Mouse (Mus musculus) frontal cortex, adult (tissue): ENCODE data around the gene Nyap1.
A peak's percentile ranks its signal among the peaks of the same experiment; 100 is the strongest.

Experiments
- ATAC-seq: cut with Nextera tagmentation; 2 replicates; pipeline ENCODE4 v1.9.2; 2017; ENCODE audit warnings: mild to moderate bottlenecking, moderate library complexity, mixed read lengths; ENCODE audit not compliant: low TSS enrichment

The Nyap1 gene

GRCm38 (mm10) chr5:137699080-137699479 is 42.3 kb downstream of the Nyap1 start:
- no peak for ATAC-seq

- ATAC-seq = no peak
Observed at GRCm38 (mm10) chr5:137695930-137696329, 45.5 kb downstream of the Nyap1 start.

- ATAC-seq = no peak
Observed at GRCm38 (mm10) chr5:137694796-137695195, 46.6 kb downstream of the Nyap1 start.

- no peak for ATAC-seq
Observed at GRCm38 (mm10) chr5:137691881-137692280, 49.5 kb downstream of the Nyap1 start.

- ATAC-seq = no peak
Observed at GRCm38 (mm10) chr5:137690531-137690930, 50.9 kb downstream of the Nyap1 start.

- ATAC-seq = no peak
Observed at GRCm38 (mm10) chr5:137689974-137690373, 51.4 kb downstream of the Nyap1 start.

GRCm38 (mm10) chr5:137686127-137686790 is 55.1 kb downstream of the Nyap1 start:
- ATAC-seq = no peak

GRCm38 (mm10) chr5:137685653-137686052 is 55.8 kb downstream of the Nyap1 start:
- no peak for ATAC-seq

- ATAC-seq = peak; percentile 97
Observed at GRCm38 (mm10) chr5:137684294-137685123, 56.9 kb downstream of the Nyap1 start, which contains the start of gene Agfg2. Agfg2 (minus strand) TSS chr5:137684726.

GRCm38 (mm10) chr5:137683388-137684293 is 57.8 kb downstream of the Nyap1 start:
- peak; percentile 7; the same call in 1 of the 2 replicates for ATAC-seq

- 0 out of 2 replicates have a peak, but pooled peaks have one; percentile 28 for ATAC-seq
Observed at GRCm38 (mm10) chr5:137682526-137682925, 58.9 kb downstream of the Nyap1 start.
